Mouse (Mus musculus): ENCODE results near the gene Bmp5.

Bmp5 gene

GRCm38 (mm10) chr9:75846010-75846409, 70.8 kb downstream of the Bmp5 start:
- DNase-seq = no peak

- DNase-seq = no peak
These were observed 75.6 kb downstream of the Bmp5 start for GRCm38 (mm10) chr9:75850670-75851228.

GRCm38 (mm10) chr9:75858161-75858560, 83.0 kb downstream of the Bmp5 start:
- DNase-seq = no peak

- DNase-seq = no peak
These were observed 83.8 kb downstream of the Bmp5 start for GRCm38 (mm10) chr9:75858939-75859338.

- no peak for DNase-seq
These were observed 95.4 kb downstream of the Bmp5 start for GRCm38 (mm10) chr9:75870332-75871177.

GRCm38 (mm10) chr9:75876333-75876732, 101.2 kb downstream of the Bmp5 start:
- DNase-seq = no peak

- peak; percentile 6 for DNase-seq
These were observed 108.5 kb downstream of the Bmp5 start for GRCm38 (mm10) chr9:75883481-75884190.

- DNase-seq = no peak
These were observed 111.8 kb downstream of the Bmp5 start for GRCm38 (mm10) chr9:75886801-75887544.

- no peak for DNase-seq
These were observed 121.8 kb downstream of the Bmp5 start for GRCm38 (mm10) chr9:75896918-75897317.

GRCm38 (mm10) chr9:75898022-75898421, 122.9 kb downstream of the Bmp5 start:
- DNase-seq = no peak

- no peak for DNase-seq
These were observed 126.1 kb downstream of the Bmp5 start for GRCm38 (mm10) chr9:75901219-75901618.

GRCm38 (mm10) chr9:75905497-75905896, 130.3 kb downstream of the Bmp5 start:
- DNase-seq = peak; percentile 6

GRCm38 (mm10) chr9:75910112-75910799, 135.1 kb downstream of the Bmp5 start:
- DNase-seq = no peak

GRCm38 (mm10) chr9:75911542-75911941, 136.4 kb downstream of the Bmp5 start:
- DNase-seq = no peak

GRCm38 (mm10) chr9:75916027-75916426, 140.9 kb downstream of the Bmp5 start:
- no peak for DNase-seq

- no peak for DNase-seq
These were observed 152.2 kb downstream of the Bmp5 start for GRCm38 (mm10) chr9:75927196-75927880.

- no peak for DNase-seq
These were observed 152.9 kb downstream of the Bmp5 start for GRCm38 (mm10) chr9:75928068-75928467.

- no peak for DNase-seq
These were observed 169.5 kb downstream of the Bmp5 start for GRCm38 (mm10) chr9:75944663-75945062.
